Mouse (Mus musculus): Measurements from ENCODE around the gene Krtap28-13. TPM values are rescaled to one million over a fixed set of nuclear protein-coding genes. Genes with fewer than 3 reads are reported as not detected.

The Krtap28-13 gene
- not detected for polyA plus RNA-seq (2021)

- ChIA-PET POLR2A (no interaction called here), CTCF (no interaction called here)
- in situ Hi-C loops (cut with MboI; ENCODE audit: low pct_unique_long_range_greater_than_20kb), result loop anchor here (5.0 kb wide), 2 partner anchors 122 to 657 kb away; no protein-coding TSS in a partner anchor
- TF ChIP-seq CTCF (IDR thresholded peaks at IDR 0.05), result no peak
- no peak for DNase-seq (ENCODE audit: low read depth, low spot score)
- H3K27me3 ChIP-seq, result no peaks in the 10 kb centered on the region
- no peak for ATAC-seq
Observed at GRCm38 (mm10) chr1:83060643-83061042, at the start of gene Krtap28-13. Gene Krtap28-13, plus strand, starts transcription at chr1:83060930.

- ChIA-PET CTCF (no interaction called here), POLR2A (no interaction called here)
- H3K27me3 ChIP-seq, result peaks cover 7% of the 10 kb centered on the region
- ATAC-seq (no peak), DNase-seq (ENCODE audit: low read depth, low spot score) (no peak)
- no peak for TF ChIP-seq CTCF (IDR thresholded peaks at IDR 0.05)
- in situ Hi-C loops (cut with MboI; ENCODE audit: low pct_unique_long_range_greater_than_20kb), result no loop called here
Observed at GRCm38 (mm10) chr1:83014477-83014876, 46.3 kb upstream of the Krtap28-13 start.

- TF ChIP-seq CTCF (IDR thresholded peaks at IDR 0.05), result no peak
- no peak for DNase-seq (ENCODE audit: low read depth, low spot score)
- peaks cover 7% of the 10 kb centered on the region for H3K27me3 ChIP-seq
- POLR2A ChIA-PET, result no interaction called here
- CTCF ChIA-PET, result no interaction called here
- in situ Hi-C loops (cut with MboI; ENCODE audit: low pct_unique_long_range_greater_than_20kb), result no loop called here
- no peak for ATAC-seq
Observed at GRCm38 (mm10) chr1:83015329-83015879, 45.3 kb upstream of the Krtap28-13 start.

- DNase-seq (ENCODE audit: low read depth, low spot score), result no peak
- POLR2A ChIA-PET, result no interaction called here
- in situ Hi-C loops (cut with MboI; ENCODE audit: low pct_unique_long_range_greater_than_20kb), result no loop called here
- no peak for TF ChIP-seq CTCF (IDR thresholded peaks at IDR 0.05)
- peaks cover 7% of the 10 kb centered on the region for H3K27me3 ChIP-seq
- no peak for ATAC-seq
- CTCF ChIA-PET, result interaction anchor here (1.2 kb wide), 1 partner anchor 28 kb away, joined by 3 read pairs; no protein-coding TSS in a partner anchor
Observed at GRCm38 (mm10) chr1:83016556-83016955, 44.2 kb upstream of the Krtap28-13 start.

GRCm38 (mm10) chr1:83031950-83032349, 28.8 kb upstream of the Krtap28-13 start:
- POLR2A ChIA-PET, result no interaction called here
- DNase-seq (ENCODE audit: low read depth, low spot score), result no peak
- no peak for ATAC-seq
- no peaks in the 10 kb centered on the region for H3K27me3 ChIP-seq
- no peak for TF ChIP-seq CTCF (IDR thresholded peaks at IDR 0.05)
- CTCF ChIA-PET, result no interaction called here
- in situ Hi-C loops (cut with MboI; ENCODE audit: low pct_unique_long_range_greater_than_20kb), result no loop called here

GRCm38 (mm10) chr1:83032508-83032907, 28.2 kb upstream of the Krtap28-13 start:
- POLR2A ChIA-PET, result no interaction called here
- in situ Hi-C loops (cut with MboI; ENCODE audit: low pct_unique_long_range_greater_than_20kb), result no loop called here

GRCm38 (mm10) chr1:83034509-83034908, 26.2 kb upstream of the Krtap28-13 start:
- CTCF ChIA-PET, result no interaction called here
- no peak for TF ChIP-seq CTCF (IDR thresholded peaks at IDR 0.05)
- POLR2A ChIA-PET, result no interaction called here
- ATAC-seq, result no peak
- peaks cover 8% of the 10 kb centered on the region for H3K27me3 ChIP-seq
- in situ Hi-C loops (cut with MboI; ENCODE audit: low pct_unique_long_range_greater_than_20kb), result no loop called here
- no peak for DNase-seq (ENCODE audit: low read depth, low spot score)

More at GRCm38 (mm10) chr1:83032508-83032907, 28.2 kb upstream of the Krtap28-13 start:
- no peak for TF ChIP-seq CTCF (IDR thresholded peaks at IDR 0.05)
- CTCF ChIA-PET, result no interaction called here
- no peaks in the 10 kb centered on the region for H3K27me3 ChIP-seq
- DNase-seq (ENCODE audit: low read depth, low spot score) (no peak), ATAC-seq (no peak)

GRCm38 (mm10) chr1:83036892-83037667, 23.6 kb upstream of the Krtap28-13 start:
- POLR2A ChIA-PET, result interaction anchor here (0.6 kb wide), 1 partner anchor 1097 kb away, joined by 3 read pairs; no protein-coding TSS in a partner anchor
- in situ Hi-C loops (cut with MboI; ENCODE audit: low pct_unique_long_range_greater_than_20kb), result no loop called here
- peaks cover 15% of the 10 kb centered on the region for H3K27me3 ChIP-seq
- DNase-seq (ENCODE audit: low read depth, low spot score) (no peak), ATAC-seq (no peak)
- CTCF ChIA-PET, result interaction anchor here (1.4 kb wide), 1 partner anchor 39 kb away, joined by 3 read pairs; no protein-coding TSS in a partner anchor
- no peak for TF ChIP-seq CTCF (IDR thresholded peaks at IDR 0.05)

- ChIA-PET CTCF (no interaction called here), POLR2A (no interaction called here)
- no peak for ATAC-seq
- peaks cover 15% of the 10 kb centered on the region for H3K27me3 ChIP-seq
- TF ChIP-seq CTCF (IDR thresholded peaks at IDR 0.05), result no peak
- in situ Hi-C loops (cut with MboI; ENCODE audit: low pct_unique_long_range_greater_than_20kb), result no loop called here
- DNase-seq (ENCODE audit: low read depth, low spot score), result no peak
Observed at GRCm38 (mm10) chr1:83038109-83038672, 22.5 kb upstream of the Krtap28-13 start, which contains the start of gene Slc19a3. Gene Slc19a3, minus strand, starts transcription at chr1:83038448.

GRCm38 (mm10) chr1:83039080-83039479, 21.6 kb upstream of the Krtap28-13 start:
- ATAC-seq (no peak), DNase-seq (ENCODE audit: low read depth, low spot score) (no peak)
- in situ Hi-C loops (cut with MboI; ENCODE audit: low pct_unique_long_range_greater_than_20kb), result no loop called here
- ChIA-PET CTCF (no interaction called here), POLR2A (no interaction called here)
- no peak for TF ChIP-seq CTCF (IDR thresholded peaks at IDR 0.05)
- H3K27me3 ChIP-seq, result peaks cover 15% of the 10 kb centered on the region

GRCm38 (mm10) chr1:83042380-83042779, 18.4 kb upstream of the Krtap28-13 start, which contains the start of gene Krtap28-10:
Gene Krtap28-10, minus strand, starts transcription at chr1:83042480.
- ATAC-seq (no peak), DNase-seq (ENCODE audit: low read depth, low spot score) (no peak)
- ChIA-PET CTCF (no interaction called here), POLR2A (no interaction called here)
- no peak for TF ChIP-seq CTCF (IDR thresholded peaks at IDR 0.05)
- in situ Hi-C loops (cut with MboI; ENCODE audit: low pct_unique_long_range_greater_than_20kb), result no loop called here
- peaks cover 26% of the 10 kb centered on the region for H3K27me3 ChIP-seq
